Mouse (Mus musculus): ENCODE data around the gene Mslnl. TPM values are rescaled to one million over a fixed set of nuclear protein-coding genes. Genes with fewer than 3 reads are reported as not detected.

Mslnl gene
- total and polyA plus RNA-seq, 2 experiments from 2014 or later: not detected

DNA sequence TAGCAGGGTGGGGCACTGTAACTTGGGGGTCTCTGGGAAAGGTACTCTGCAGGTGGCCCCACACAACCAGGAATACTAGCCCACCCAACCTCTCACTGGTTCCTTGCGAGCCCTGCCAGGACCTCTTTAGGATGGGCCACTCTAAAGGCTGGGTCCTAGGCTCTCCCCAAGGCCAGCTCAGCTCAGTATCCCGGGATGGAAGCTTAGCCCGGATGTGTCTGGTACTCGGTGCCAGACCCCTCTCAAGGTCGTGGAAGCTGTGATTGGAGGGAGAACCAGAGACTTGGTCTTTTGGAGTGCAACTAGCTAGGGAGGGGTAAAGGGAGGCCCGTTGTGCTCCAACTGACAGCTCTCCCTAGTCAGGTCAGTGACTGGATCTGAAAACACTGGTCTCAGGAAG is 18.2 kb upstream of the Mslnl start:
- Histone ChIP-seq H3K9me3 (replicated peaks; ENCODE audit: control insufficient read depth, low read length) (no peaks in the 10 kb centered on the region), H3K27ac (ENCODE audit: low read depth) (no peak overlapping the region), H3K4me2 (ENCODE audit: low read depth, low read length) (peak overlapping the region; percentile 59), H3K4me3 (ENCODE audit: low read depth, low read length) (peak overlapping the region; percentile 44), H3K27me3 (ENCODE audit: control insufficient read depth, insufficient read depth, low read length) (peaks cover 25% of the 10 kb centered on the region), H3K4me1 (ENCODE audit: control insufficient read depth, insufficient read depth) (no peaks in the 10 kb centered on the region; the same call in 1 of the 2 replicates), H3K9ac (replicated peaks; ENCODE audit: low read depth, low read length) (0 out of 2 replicates have a peak overlapping the region, but pooled peaks have one; percentile 17), H3K36me3 (replicated peaks; ENCODE audit: control insufficient read depth, insufficient read depth, low read length) (peaks cover 17% of the 10 kb centered on the region; the same call in 1 of the 2 replicates)
- 8% methylated on average over 6 of the region's 6 CpGs for WGBS
- no peak for ATAC-seq (ENCODE audit: insufficient read depth, low read depth)
- DNase-seq (ENCODE audit: low spot score): no peak
- TF ChIP-seq CTCF (IDR thresholded peaks at IDR 0.05; ENCODE audit: low read depth) (no peak), EP300 (IDR thresholded peaks at IDR 0.05; ENCODE audit: low read depth) (no peak)

DNA sequence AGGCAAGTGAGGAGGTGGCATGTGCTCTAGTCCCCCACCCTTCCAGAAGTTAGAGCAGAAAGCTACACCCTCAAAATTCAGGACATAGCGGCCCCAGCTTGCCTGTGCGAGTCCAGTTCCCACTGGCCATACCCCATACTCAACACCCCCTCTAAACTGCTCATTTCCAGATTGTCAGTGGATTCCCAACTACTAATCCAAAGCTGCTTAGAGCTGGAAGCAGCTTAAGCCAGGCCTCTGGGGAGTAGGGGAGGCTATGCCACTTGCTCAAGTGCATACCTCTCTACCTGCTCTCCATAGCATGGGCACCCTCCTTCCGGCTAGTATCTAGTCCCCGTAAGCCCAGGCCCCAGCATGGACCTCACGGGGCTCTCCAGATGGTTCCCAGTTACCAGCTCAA is 14.4 kb upstream of the Mslnl start:
- WGBS: 95% methylated on average over 5 of the region's 5 CpGs
- Histone ChIP-seq H3K4me2 (ENCODE audit: low read depth, low read length) (no peak overlapping the region), H3K4me1 (ENCODE audit: control insufficient read depth, insufficient read depth) (peaks cover 2% of the 10 kb centered on the region), H3K27ac (ENCODE audit: low read depth) (no peak overlapping the region), H3K4me3 (ENCODE audit: low read depth, low read length) (no peak overlapping the region), H3K36me3 (replicated peaks; ENCODE audit: control insufficient read depth, insufficient read depth, low read length) (peaks cover 17% of the 10 kb centered on the region; the same call in 1 of the 2 replicates), H3K27me3 (ENCODE audit: control insufficient read depth, insufficient read depth, low read length) (peaks cover 16% of the 10 kb centered on the region), H3K9ac (replicated peaks; ENCODE audit: low read depth, low read length) (no peak overlapping the region), H3K9me3 (replicated peaks; ENCODE audit: control insufficient read depth, low read length) (no peaks in the 10 kb centered on the region)
- ATAC-seq (ENCODE audit: insufficient read depth, low read depth) (no peak), DNase-seq (ENCODE audit: low spot score) (no peak)
- TF ChIP-seq EP300 (IDR thresholded peaks at IDR 0.05; ENCODE audit: low read depth): no peak
- no peak for TF ChIP-seq CTCF (IDR thresholded peaks at IDR 0.05; ENCODE audit: low read depth)

DNA sequence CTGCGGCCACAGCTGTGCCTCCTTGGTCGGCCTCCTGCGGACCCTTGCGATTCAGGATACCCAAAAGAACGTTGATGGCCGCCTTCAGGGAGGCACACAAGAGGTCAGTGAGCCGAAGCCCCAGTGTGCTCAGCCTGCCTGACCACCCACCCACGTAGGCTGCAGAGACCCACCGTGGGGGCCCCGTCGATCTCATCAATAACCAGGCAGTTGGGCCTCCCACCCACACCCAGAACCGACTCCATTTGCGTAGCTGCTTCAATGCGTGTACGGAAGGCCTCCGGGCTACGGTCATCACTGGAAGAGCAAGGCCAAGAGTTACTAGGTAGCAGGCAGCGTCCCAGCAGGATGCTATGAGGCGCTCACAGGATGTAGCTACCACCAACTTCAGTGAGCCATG is 12.4 kb upstream of the Mslnl start:
- ATAC-seq (ENCODE audit: insufficient read depth, low read depth): no peak

DNA sequence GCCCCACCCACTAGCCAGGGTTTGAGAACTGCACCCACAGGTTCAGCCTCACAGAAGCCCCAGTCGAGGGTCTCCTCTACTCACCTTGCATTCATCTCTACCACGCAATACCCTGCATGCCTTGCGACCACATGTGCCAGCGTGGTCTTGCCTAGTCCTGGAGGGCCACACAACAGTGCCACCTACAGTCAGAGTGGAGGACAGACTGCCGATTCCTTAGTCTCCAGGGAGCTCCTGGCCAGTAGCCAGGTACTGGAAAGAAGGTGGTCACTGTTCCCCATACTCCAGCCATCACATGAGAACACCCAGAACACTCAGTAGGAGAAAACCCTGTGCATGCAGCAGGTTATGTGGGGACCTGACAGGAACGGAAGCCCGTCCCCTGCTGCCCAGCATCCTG is 11.9 kb upstream of the Mslnl start:
- Histone ChIP-seq H3K9me3 (replicated peaks; ENCODE audit: control insufficient read depth, low read length) (no peaks in the 10 kb centered on the region), H3K4me3 (ENCODE audit: low read depth, low read length) (no peak overlapping the region), H3K27ac (ENCODE audit: low read depth) (no peak overlapping the region), H3K4me2 (ENCODE audit: low read depth, low read length) (no peak overlapping the region), H3K4me1 (ENCODE audit: control insufficient read depth, insufficient read depth) (peaks cover 16% of the 10 kb centered on the region), H3K27me3 (ENCODE audit: control insufficient read depth, insufficient read depth, low read length) (no peaks in the 10 kb centered on the region), H3K36me3 (replicated peaks; ENCODE audit: control insufficient read depth, insufficient read depth, low read length) (peaks cover 17% of the 10 kb centered on the region; the same call in 1 of the 2 replicates), H3K9ac (replicated peaks; ENCODE audit: low read depth, low read length) (no peak overlapping the region)
- WGBS: 80% methylated on average over 7 of the region's 7 CpGs
- DNase-seq (ENCODE audit: low spot score) (no peak), ATAC-seq (ENCODE audit: insufficient read depth, low read depth) (no peak)
- TF ChIP-seq CTCF (IDR thresholded peaks at IDR 0.05; ENCODE audit: low read depth): no peak
- no peak for TF ChIP-seq EP300 (IDR thresholded peaks at IDR 0.05; ENCODE audit: low read depth)

More for the DNA sequence above, 12.4 kb upstream of the Mslnl start:
- peaks cover 15% of the 10 kb centered on the region for H3K4me1 ChIP-seq (ENCODE audit: control insufficient read depth, insufficient read depth)
- WGBS: 93% methylated on average over 19 of the region's 19 CpGs
- H3K36me3 ChIP-seq (replicated peaks; ENCODE audit: control insufficient read depth, insufficient read depth, low read length): peaks cover 17% of the 10 kb centered on the region; the same call in 1 of the 2 replicates
- no peak overlapping the region for H3K4me3 ChIP-seq (ENCODE audit: low read depth, low read length)
- no peak overlapping the region for H3K4me2 ChIP-seq (ENCODE audit: low read depth, low read length)
- no peak overlapping the region for H3K9ac ChIP-seq (replicated peaks; ENCODE audit: low read depth, low read length)
- no peak overlapping the region for H3K27ac ChIP-seq (ENCODE audit: low read depth)
- no peak for DNase-seq (ENCODE audit: low spot score)
- H3K27me3 ChIP-seq (ENCODE audit: control insufficient read depth, insufficient read depth, low read length): no peaks in the 10 kb centered on the region
- H3K9me3 ChIP-seq (replicated peaks; ENCODE audit: control insufficient read depth, low read length): no peaks in the 10 kb centered on the region
- TF ChIP-seq CTCF (IDR thresholded peaks at IDR 0.05; ENCODE audit: low read depth): no peak
- no peak for TF ChIP-seq EP300 (IDR thresholded peaks at IDR 0.05; ENCODE audit: low read depth)

DNA sequence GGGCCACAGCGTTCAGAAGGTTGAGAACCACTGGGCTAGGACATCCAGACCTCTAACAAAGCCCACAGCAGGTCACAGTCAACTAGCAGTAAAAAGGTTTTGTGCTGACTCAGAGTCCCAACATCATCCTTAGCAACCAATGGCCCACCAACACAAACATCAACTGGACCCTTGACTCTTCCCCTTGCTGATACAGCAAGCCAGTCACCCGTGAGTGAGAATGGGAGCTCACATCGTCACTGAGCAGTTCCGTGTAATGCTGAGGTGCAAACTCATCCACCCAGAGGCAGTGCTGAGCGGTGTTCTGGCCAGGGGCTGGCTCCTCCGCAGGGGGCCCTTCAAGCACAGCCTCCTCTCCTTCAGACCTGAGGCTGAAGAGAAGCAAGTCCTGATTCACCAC is 10.6 kb upstream of the Mslnl start:
- Histone ChIP-seq H3K9ac (replicated peaks; ENCODE audit: low read depth, low read length) (no peak overlapping the region), H3K27ac (ENCODE audit: low read depth) (no peak overlapping the region), H3K9me3 (replicated peaks; ENCODE audit: control insufficient read depth, low read length) (no peaks in the 10 kb centered on the region), H3K36me3 (replicated peaks; ENCODE audit: control insufficient read depth, insufficient read depth, low read length) (peaks cover 10% of the 10 kb centered on the region; the same call in 1 of the 2 replicates), H3K4me2 (ENCODE audit: low read depth, low read length) (no peak overlapping the region), H3K4me1 (ENCODE audit: control insufficient read depth, insufficient read depth) (peaks cover 16% of the 10 kb centered on the region), H3K27me3 (ENCODE audit: control insufficient read depth, insufficient read depth, low read length) (no peaks in the 10 kb centered on the region), H3K4me3 (ENCODE audit: low read depth, low read length) (no peak overlapping the region)
- TF ChIP-seq EP300 (IDR thresholded peaks at IDR 0.05; ENCODE audit: low read depth): no peak
- no peak for TF ChIP-seq CTCF (IDR thresholded peaks at IDR 0.05; ENCODE audit: low read depth)
- WGBS: 72% methylated on average over 6 of the region's 6 CpGs
- no peak for DNase-seq (ENCODE audit: low spot score)
- ATAC-seq (ENCODE audit: insufficient read depth, low read depth): no peak

Data from heart, postnatal 0 days (tissue).